Mouse (Mus musculus) brown adipose tissue, adult 24 weeks (tissue): ENCODE measurements around the gene Strada. TPM values are rescaled to one million over a fixed set of nuclear protein-coding genes. Genes with fewer than 3 reads are reported as not detected.

ENCODE experiments used
- H3K27ac ChIP-seq: fragments of 200-500 bp; replicated peaks from 2 replicates; pipeline ENCODE4 v1.5.1; 2012; ENCODE audit warnings: low read depth, mild to moderate bottlenecking, low read length
- H3K4me1 ChIP-seq: fragments of 200-500 bp; 2 replicates; pipeline ENCODE4 v1.6.1; 2012; ENCODE audit warnings: low read length, mixed read lengths; ENCODE audit not compliant: control insufficient read depth, insufficient read depth, insufficient read length
- H3K4me3 ChIP-seq: fragments of 200-500 bp; 2 replicates; pipeline ENCODE4 v1.5.1; 2012; ENCODE audit warnings: low read depth, mild to moderate bottlenecking, low read length, moderate library complexity; ENCODE audit not compliant: insufficient read depth
- polyA plus RNA-seq: library from polyadenylated mRNA; stranded (reverse); fragments of >200 nt; gene quantifications from 2 replicates; pipeline ENCODE4 v1.2.4, GENCODE M21; 2012; ENCODE audit not compliant: missing spikeins, insufficient read depth, insufficient read length

The Strada gene
- polyA plus RNA-seq, 1 experiment, result 9.8 TPM

DNA sequence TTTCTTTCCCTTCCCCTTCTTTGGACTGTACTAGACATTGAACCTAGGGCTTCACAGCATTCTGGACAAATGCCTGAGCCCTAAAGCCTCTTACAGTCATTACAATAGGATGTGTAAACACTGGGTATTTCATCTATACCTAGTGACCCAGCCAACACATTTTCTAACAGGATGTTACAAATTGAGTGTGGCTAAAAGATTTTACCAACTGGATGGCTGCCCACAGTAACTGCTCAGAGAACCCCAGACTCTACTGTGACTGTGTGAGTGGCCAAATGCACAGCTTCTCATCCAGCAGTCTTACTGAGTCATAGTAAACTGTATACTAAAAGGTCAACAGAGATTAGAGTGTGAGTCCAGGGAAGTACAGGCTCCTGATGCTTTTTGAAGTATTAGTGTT is 6.6 kb downstream of the Strada start:
- Histone ChIP-seq H3K4me3 (no peak overlapping the region), H3K4me1 (peaks cover 3% of the 10 kb centered on the region; the same call in 1 of the 2 replicates), H3K27ac (no peak overlapping the region)

DNA sequence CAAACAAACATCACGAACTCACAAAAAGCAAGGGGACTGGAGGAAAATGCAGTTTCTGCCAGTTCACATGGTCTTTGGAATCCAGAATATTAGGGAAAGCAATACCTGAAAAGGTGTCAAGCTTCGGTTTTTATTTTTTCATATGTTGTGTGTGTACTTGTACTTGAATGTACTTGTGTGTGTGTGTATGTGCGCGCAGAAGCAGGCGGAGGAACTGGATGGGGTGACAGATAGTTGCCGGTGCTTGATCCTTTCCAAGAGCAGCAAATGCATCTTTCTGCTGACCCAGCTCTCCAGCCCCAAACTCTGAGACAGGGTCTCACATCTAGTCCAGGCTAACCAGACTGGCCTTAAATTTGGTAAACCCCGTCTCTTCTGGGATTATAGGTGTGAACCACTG is 7.1 kb downstream of the Strada start:
- Histone ChIP-seq H3K27ac (no peak overlapping the region), H3K4me1 (peaks cover 3% of the 10 kb centered on the region; the same call in 1 of the 2 replicates), H3K4me3 (no peak overlapping the region)

- Histone ChIP-seq H3K4me1 (peaks cover 3% of the 10 kb centered on the region; the same call in 1 of the 2 replicates), H3K4me3 (peak overlapping the region; percentile 75), H3K27ac (peak overlapping the region; percentile 90)
These were observed 7.8 kb downstream of the Strada start for GRCm38 (mm10) chr11:106194155-106194541.

GRCm38 (mm10) chr11:106193371-106194154 is 8.4 kb downstream of the Strada start:
- H3K4me1 ChIP-seq, result peaks cover 3% of the 10 kb centered on the region; the same call in 1 of the 2 replicates
- peak overlapping the region; percentile 82 for H3K4me3 ChIP-seq
- peak overlapping the region; percentile 90 for H3K27ac ChIP-seq

DNA sequence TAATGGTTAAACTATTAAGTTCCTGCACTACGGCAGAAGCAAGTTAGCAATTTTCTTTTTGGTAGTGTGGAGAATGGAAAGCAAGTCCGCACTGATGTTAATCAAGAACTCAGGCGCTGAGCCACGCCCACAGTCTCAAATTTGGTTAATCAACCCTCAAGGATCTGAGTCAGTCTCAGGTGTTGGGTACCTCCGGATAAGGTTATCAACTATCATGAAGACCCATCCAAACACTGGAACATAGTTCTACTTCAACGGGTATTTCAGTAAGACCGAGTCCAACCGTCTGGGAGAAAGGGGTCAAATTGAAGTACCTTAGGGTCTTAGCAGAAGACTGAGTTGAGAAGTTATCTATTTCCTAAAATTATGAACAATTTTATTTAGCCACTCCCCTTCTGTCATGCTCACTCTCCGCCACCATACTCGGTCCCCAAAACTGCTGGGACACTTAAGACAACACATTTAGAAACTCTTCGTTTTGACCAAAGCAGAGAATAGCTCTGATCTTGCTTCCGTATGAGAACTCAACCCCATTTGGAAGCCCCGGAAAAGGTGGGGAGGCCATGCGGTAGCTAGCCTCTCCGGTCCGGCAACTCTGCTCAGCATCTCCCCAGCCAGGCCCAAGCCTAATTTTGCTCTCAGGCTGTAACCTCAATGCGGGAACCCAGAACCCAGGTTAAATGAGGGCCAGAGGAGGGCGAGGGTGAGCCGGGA is 9.2 kb downstream of the Strada start:
- peak overlapping the region; percentile 58 for H3K27ac ChIP-seq
- H3K4me1 ChIP-seq, result peaks cover 3% of the 10 kb centered on the region; the same call in 1 of the 2 replicates
- peak overlapping the region; percentile 82 for H3K4me3 ChIP-seq

DNA sequence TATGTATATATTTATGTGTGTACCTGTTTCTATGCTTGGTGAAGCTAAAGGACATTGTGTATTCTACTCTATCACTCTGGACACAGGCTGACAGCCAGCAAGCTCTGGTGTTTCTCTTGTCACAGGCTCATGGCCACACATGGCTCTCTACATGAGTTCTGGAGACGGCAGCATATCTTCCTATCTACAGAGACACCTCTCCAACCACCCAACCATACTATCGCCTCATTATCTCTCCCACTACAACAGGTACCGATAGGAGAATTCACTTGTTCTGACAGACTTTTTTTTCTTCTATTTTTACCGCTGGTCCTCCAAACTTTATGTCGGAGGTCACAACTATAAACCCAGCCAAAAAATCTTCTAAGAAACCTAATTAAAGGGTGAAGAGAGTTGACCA is 9.7 kb downstream of the Strada start:
- peaks cover 3% of the 10 kb centered on the region; the same call in 1 of the 2 replicates for H3K4me1 ChIP-seq
- no peak overlapping the region for H3K27ac ChIP-seq
- no peak overlapping the region for H3K4me3 ChIP-seq

DNA sequence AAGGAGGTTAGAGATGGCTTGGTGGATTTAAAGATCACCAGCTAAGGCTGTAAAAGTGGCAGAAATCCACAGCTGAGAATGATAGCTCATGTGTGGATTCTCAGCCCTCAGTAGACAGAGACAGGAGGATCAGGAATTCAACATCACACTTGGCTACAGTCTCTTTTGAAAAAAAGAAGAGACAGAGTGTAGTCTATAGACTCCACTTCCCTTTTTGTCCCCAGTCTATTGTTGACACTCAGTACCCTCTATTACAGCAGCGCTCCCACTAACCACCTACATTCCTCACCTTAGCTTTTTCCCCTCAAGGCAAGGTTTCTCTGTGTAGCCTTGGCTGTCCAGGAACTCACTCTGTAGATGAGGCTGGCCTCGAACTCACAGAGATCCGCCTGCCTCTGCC is 10.3 kb downstream of the Strada start:
- Histone ChIP-seq H3K4me3 (no peak overlapping the region), H3K27ac (no peak overlapping the region), H3K4me1 (peaks cover 3% of the 10 kb centered on the region; the same call in 1 of the 2 replicates)

DNA sequence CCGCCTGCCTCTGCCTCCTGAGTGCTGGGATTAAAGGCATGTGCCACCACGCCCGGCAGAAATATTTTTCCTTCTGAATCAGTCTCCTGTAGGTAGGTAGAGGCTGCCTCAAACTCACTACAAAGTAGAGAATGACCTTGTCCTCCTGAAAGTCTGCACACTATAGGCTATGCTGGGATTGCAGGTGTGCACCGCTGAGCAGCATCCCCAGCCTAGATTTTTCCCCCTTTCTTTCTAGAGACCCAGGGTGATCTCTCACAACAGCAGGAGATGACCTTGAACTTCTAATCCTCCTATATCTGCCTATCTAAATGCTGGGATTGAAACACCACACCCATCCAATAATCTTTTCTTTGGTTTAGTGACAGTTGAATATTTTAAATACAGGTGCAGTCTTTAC is 14.6 kb downstream of the Strada start:
- Histone ChIP-seq H3K27ac (no peak overlapping the region), H3K4me1 (no peaks in the 10 kb centered on the region), H3K4me3 (no peak overlapping the region)

GRCm38 (mm10) chr11:106180449-106180801 is 21.5 kb downstream of the Strada start:
- Histone ChIP-seq H3K27ac (no peak overlapping the region), H3K4me1 (no peaks in the 10 kb centered on the region), H3K4me3 (no peak overlapping the region)

- Histone ChIP-seq H3K4me1 (no peaks in the 10 kb centered on the region), H3K27ac (no peak overlapping the region), H3K4me3 (no peak overlapping the region)
These were observed 22.1 kb downstream of the Strada start for GRCm38 (mm10) chr11:106179711-106180448.

DNA sequence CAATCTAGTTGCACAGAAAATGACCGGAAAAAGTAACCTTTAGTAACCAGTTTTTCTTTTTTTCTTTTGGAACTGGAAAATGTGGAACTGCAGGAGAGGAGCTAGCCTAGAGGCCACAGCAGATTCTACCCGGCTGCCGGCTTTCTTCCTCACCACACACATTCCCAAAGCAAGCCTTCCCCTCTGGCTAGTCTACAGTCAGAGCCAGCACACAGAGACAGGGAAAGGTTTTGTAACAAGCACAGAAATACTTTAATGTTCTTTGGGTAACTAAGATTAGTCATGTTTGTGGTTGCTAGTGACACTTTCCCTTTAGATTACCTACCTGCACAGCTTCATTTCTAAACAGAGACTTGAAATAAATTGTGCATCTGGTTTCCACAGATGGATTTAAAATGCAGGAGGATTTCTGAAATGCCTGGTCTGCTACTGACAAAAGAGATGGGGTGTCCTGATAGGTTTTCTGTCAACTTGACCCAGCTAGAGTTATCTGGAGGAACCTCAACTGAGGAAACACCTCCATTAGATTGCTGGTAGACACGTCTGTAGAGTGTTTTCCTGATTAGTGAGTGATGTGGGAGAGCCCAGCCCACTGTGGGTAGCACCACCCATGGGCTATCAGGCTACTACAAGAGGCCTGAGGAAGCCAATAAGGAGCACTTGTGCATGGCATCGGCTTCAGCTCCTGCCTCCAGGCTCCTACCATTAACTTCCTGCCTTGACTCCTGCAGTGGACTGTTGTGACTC is 23.8 kb downstream of the Strada start:
- no peak overlapping the region for H3K4me3 ChIP-seq
- no peak overlapping the region for H3K27ac ChIP-seq
- no peaks in the 10 kb centered on the region for H3K4me1 ChIP-seq

DNA sequence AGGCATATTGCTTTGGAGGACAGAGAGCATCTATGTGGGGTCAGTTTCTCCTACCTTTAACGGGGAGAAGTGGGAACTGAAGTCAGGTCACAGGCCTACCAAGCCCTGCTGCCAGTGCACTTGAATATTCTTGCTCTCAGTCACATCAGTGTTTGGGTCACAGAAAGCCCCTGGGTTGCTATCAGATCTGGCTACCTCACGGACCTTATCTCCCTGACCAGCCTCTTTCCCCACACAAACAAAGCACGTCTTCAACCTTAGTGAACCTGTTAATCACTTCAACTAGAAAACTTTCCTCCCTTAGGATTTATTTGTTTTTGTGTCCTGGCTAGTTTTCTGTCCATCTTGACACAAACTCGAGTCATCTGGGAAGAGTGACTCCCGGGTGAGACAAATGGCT is 25.6 kb downstream of the Strada start:
- H3K4me1 ChIP-seq, result no peaks in the 10 kb centered on the region
- H3K4me3 ChIP-seq, result no peak overlapping the region
- H3K27ac ChIP-seq, result no peak overlapping the region

DNA sequence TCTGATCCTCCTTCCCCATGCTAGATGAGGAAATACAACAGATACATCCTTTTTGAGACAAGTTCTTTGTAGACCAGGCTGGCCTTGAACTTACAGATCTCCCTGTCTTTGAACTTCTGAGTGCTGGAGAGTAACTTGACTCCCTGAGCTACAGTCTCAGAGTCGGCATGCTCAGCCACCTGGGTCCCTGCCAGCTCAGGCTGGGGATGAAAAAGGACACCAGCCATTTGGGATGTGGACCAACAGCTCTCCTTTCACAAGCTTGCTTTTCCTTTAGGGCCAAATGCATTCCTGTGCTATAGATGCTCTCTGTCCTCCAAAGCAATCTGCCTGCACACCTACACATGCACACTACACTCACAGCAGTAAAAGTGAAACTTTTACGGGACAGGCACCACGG is 26.9 kb downstream of the Strada start:
- H3K27ac ChIP-seq, result no peak overlapping the region

DNA sequence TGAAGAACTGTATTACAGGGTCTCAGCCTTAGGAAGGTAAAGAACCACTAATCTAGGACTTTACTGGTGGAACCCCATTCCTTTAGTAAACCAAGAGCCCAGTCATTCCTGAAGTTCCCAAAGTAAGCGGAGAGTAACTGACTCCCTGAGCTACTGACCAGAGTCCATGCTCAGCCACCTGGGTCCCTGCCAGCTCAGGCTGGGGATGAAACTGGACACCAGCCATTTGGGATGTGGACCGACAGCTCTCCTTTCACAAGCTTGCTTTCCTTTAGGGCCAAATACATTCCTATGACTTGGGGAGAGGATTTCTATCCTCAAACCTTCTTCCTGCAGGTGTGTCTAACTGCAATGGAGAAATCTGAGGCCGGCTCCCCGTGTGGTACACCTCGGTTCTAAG is 27.6 kb downstream of the Strada start:
- Histone ChIP-seq H3K4me1 (no peaks in the 10 kb centered on the region), H3K4me3 (no peak overlapping the region), H3K27ac (no peak overlapping the region)

More for the DNA sequence above, 26.9 kb downstream of the Strada start:
- Histone ChIP-seq H3K4me3 (no peak overlapping the region), H3K4me1 (no peaks in the 10 kb centered on the region)

- H3K27ac ChIP-seq, result no peak overlapping the region
- no peak overlapping the region for H3K4me3 ChIP-seq
- H3K4me1 ChIP-seq, result no peaks in the 10 kb centered on the region
These were observed 28.7 kb downstream of the Strada start for GRCm38 (mm10) chr11:106173228-106173627.
